Mouse (Mus musculus) liver, embryonic 14.5 days (tissue): ENCODE results near the gene Defb26. TPM values are rescaled to one million over a fixed set of nuclear protein-coding genes. Genes with fewer than 3 reads are reported as not detected.

Source experiments
- ATAC-seq: fragments of 200-750 bp; cut with Nextera tagmentation; 2 replicates; pipeline ENCODE4 v1.8.0; 2017; ENCODE audit warnings: moderate number of reproducible peaks, mild to moderate bottlenecking, moderate library complexity; ENCODE audit not compliant: insufficient read depth
- DNase-seq, 3 experiments: peaks; one replicate each; pipeline ENCODE4 v3.0.0-alpha.2; 2012 to 2013; ENCODE audit warnings: low read depth in 3 of 3, low spot score in 3 of 3
- H3K27ac ChIP-seq: fragments of 300-500 bp; sonication (generic); 2 replicates; pipeline ENCODE4 v1.5.1; 2014; ENCODE audit warnings: moderate library complexity, mild to moderate bottlenecking, control low read depth, inconsistent platforms
- H3K27me3 ChIP-seq: fragments of 300-500 bp; sonication (generic); 2 replicates; pipeline ENCODE4 v1.6.1; 2014; ENCODE audit warnings: mild to moderate bottlenecking, low read length, moderate library complexity; ENCODE audit not compliant: control insufficient read depth, insufficient read depth
- H3K36me3 ChIP-seq: fragments of 300-500 bp; sonication (generic); replicated peaks from 2 replicates; pipeline ENCODE4 v1.6.1; 2014; ENCODE audit warnings: low read depth; ENCODE audit not compliant: control insufficient read depth, insufficient read depth
- H3K4me1 ChIP-seq, 2 experiments: fragments of 200-500 bp in 1 of 2; fragments of 300-500 bp in 1 of 2; sonication (generic) in 1 of 2; replicated peaks; 2 replicates each; pipeline ENCODE4 v1.6.1; 2012 to 2014; ENCODE audit warnings: antibody characterized with exemption in 1 of 2, inconsistent platforms in 1 of 2, low read length in 1 of 2; ENCODE audit not compliant: control insufficient read depth in 2 of 2, insufficient read depth in 2 of 2
- H3K4me2 ChIP-seq: fragments of 300-500 bp; sonication (generic); 2 replicates; pipeline ENCODE4 v1.6.1; 2014; ENCODE audit warnings: low read depth, mild to moderate bottlenecking, control low read depth, moderate library complexity
- H3K4me3 ChIP-seq, 2 experiments: fragments of 200-500 bp in 1 of 2; fragments of 300-500 bp in 1 of 2; sonication (generic) in 1 of 2; 2 replicates each; pipeline ENCODE4 v1.5.1; 2012 to 2014; ENCODE audit warnings: low read depth in 2 of 2, low read length in 2 of 2, mild to moderate bottlenecking in 2 of 2, control low read depth in 1 of 2, inconsistent platforms in 1 of 2, moderate library complexity in 1 of 2; ENCODE audit not compliant: insufficient read depth in 1 of 2
- H3K9ac ChIP-seq: fragments of 300-500 bp; sonication (generic); replicated peaks from 2 replicates; pipeline ENCODE4 v1.6.1; 2014; ENCODE audit warnings: mild to moderate bottlenecking, control low read depth, moderate library complexity
- H3K9me3 ChIP-seq: fragments of 300-500 bp; sonication (generic); 2 replicates; pipeline ENCODE4 v1.6.1; 2016; ENCODE audit warnings: low read length, mixed read lengths; ENCODE audit not compliant: control insufficient read depth
- CTCF ChIP-seq: IDR thresholded peaks from 2 replicates; pipeline ENCODE4 v1.5.1; 2016; ENCODE audit warnings: antibody characterized with exemption, low read depth, control low read depth
- EP300 ChIP-seq: IDR thresholded peaks from 2 replicates; pipeline ENCODE4 v1.6.1; 2016; ENCODE audit warnings: antibody characterized with exemption, low read depth
- WGBS: fragments of 180-500 bp; shearing (Covaris S2); extraction: QIAGEN DNeasy Blood & Tissue Kit; methylation state at CpG from one replicate; pipeline ENCODE4 v1.1.7; 2014; ENCODE audit not compliant: insufficient replicate concordance; 5-methylcytosine and 5-hydroxymethylcytosine counted together
- polyA plus RNA-seq, 2 experiments: library from polyadenylated mRNA; depleted of rRNA in 1 of 2; stranded (reverse) in 1 of 2; unstranded in 1 of 2; fragments of >200 nt; fragmentation: Nextera tagmentation in 1 of 2; extraction: Ambion mirVana in 1 of 2; gene quantifications; 2 replicates each; pipeline versions ENCODE4 v1.2.1 to v1.2.3; 2012 to 2014

Defb26 gene
- polyA plus RNA-seq, 2 experiments = not detected

- Histone ChIP-seq H3K4me2 (no peak overlapping the region), H3K9ac (no peak overlapping the region), H3K9me3 (no peaks in the 10 kb centered on the region), H3K4me3 (no peak overlapping the region), H3K27me3 (no peaks in the 10 kb centered on the region), H3K4me1 (no peaks in the 10 kb centered on the region), H3K27ac (no peak overlapping the region), H3K36me3 (no peaks in the 10 kb centered on the region)
- 0 out of 2 replicates have a peak, but pooled peaks have one; percentile 20 for TF ChIP-seq CTCF
- TF ChIP-seq EP300 = no peak
- ATAC-seq (no peak), DNase-seq (no peak)
- 53% methylated on average over 6 of the region's 6 CpGs for WGBS
Measured at GRCm38 (mm10) chr2:152493151-152493550, 18.3 kb downstream of the Defb26 start.

GRCm38 (mm10) chr2:152490038-152490437 lies 21.5 kb downstream of the Defb26 start, which contains the start of gene Defb22:
Gene Defb22, minus strand, starts transcription at chr2:152490138.
- TF ChIP-seq EP300 (no peak), CTCF (no peak)
- H3K4me1 ChIP-seq = no peaks in the 10 kb centered on the region
- H3K27me3 ChIP-seq = no peaks in the 10 kb centered on the region
- H3K27ac ChIP-seq = no peak within 1 kb of the TSS
- no peak for ATAC-seq
- no peak within 1 kb of the TSS for H3K4me3 ChIP-seq
- H3K36me3 ChIP-seq = no peaks in the 10 kb centered on the region
- no peaks in the 10 kb centered on the region for H3K9me3 ChIP-seq
- H3K9ac ChIP-seq = no peak within 1 kb of the TSS
- DNase-seq = no peak
- H3K4me2 ChIP-seq = no peak within 1 kb of the TSS

- WGBS = 59% methylated on average over 2 of the region's 2 CpGs
- DNase-seq (no peak), ATAC-seq (no peak)
- H3K27me3 ChIP-seq = no peaks in the 10 kb centered on the region
- TF ChIP-seq CTCF (peak; percentile 69), EP300 (no peak)
- no peak overlapping the region for H3K9ac ChIP-seq
- H3K27ac ChIP-seq = no peak overlapping the region
- H3K4me3 ChIP-seq = no peak overlapping the region
- no peak overlapping the region for H3K4me2 ChIP-seq
- no peaks in the 10 kb centered on the region for H3K4me1 ChIP-seq
- H3K36me3 ChIP-seq = no peaks in the 10 kb centered on the region
- no peaks in the 10 kb centered on the region for H3K9me3 ChIP-seq
Measured at GRCm38 (mm10) chr2:152487024-152487423, 24.5 kb downstream of the Defb26 start.

GRCm38 (mm10) chr2:152481726-152482125 lies 29.8 kb downstream of the Defb26 start:
- no peak for ATAC-seq
- TF ChIP-seq CTCF (no peak), EP300 (no peak)
- H3K9ac ChIP-seq = no peak overlapping the region
- no peak for DNase-seq
- no peak overlapping the region for H3K4me2 ChIP-seq
- no peaks in the 10 kb centered on the region for H3K9me3 ChIP-seq
- H3K4me3 ChIP-seq = no peak overlapping the region
- no peaks in the 10 kb centered on the region for H3K27me3 ChIP-seq
- H3K4me1 ChIP-seq = no peaks in the 10 kb centered on the region
- no peak overlapping the region for H3K27ac ChIP-seq
- 69% methylated on average over 7 of the region's 7 CpGs for WGBS
- H3K36me3 ChIP-seq = no peaks in the 10 kb centered on the region

- no peak overlapping the region for H3K9ac ChIP-seq
- H3K27me3 ChIP-seq = no peaks in the 10 kb centered on the region
- TF ChIP-seq CTCF (no peak), EP300 (no peak)
- H3K9me3 ChIP-seq = no peaks in the 10 kb centered on the region
- no peak overlapping the region for H3K4me3 ChIP-seq
- no peaks in the 10 kb centered on the region for H3K36me3 ChIP-seq
- no peaks in the 10 kb centered on the region for H3K4me1 ChIP-seq
- no peak overlapping the region for H3K4me2 ChIP-seq
- H3K27ac ChIP-seq = no peak overlapping the region
- no peak for DNase-seq
- WGBS = 47% methylated on average over 3 of the region's 3 CpGs
- no peak for ATAC-seq
Measured at GRCm38 (mm10) chr2:152480881-152481280, 30.6 kb downstream of the Defb26 start.

- Histone ChIP-seq H3K27ac (no peak within 1 kb of the TSS), H3K4me1 (no peaks in the 10 kb centered on the region), H3K4me2 (no peak within 1 kb of the TSS), H3K36me3 (no peaks in the 10 kb centered on the region), H3K4me3 (no peak within 1 kb of the TSS), H3K27me3 (no peaks in the 10 kb centered on the region), H3K9me3 (no peaks in the 10 kb centered on the region), H3K9ac (no peak within 1 kb of the TSS)
- DNase-seq (no peak), ATAC-seq (no peak)
- WGBS = 41% methylated on average over 2 of the region's 2 CpGs
- TF ChIP-seq EP300 (no peak), CTCF (no peak)
Measured at GRCm38 (mm10) chr2:152476763-152477162, 34.7 kb downstream of the Defb26 start, which contains the start of gene Defb20. Gene Defb20, plus strand, starts transcription at chr2:152477063.
